Mouse (Mus musculus): Measurements from ENCODE around the gene Isg20l2.
A peak's percentile ranks its signal among the peaks of the same experiment; 100 is the strongest.

GRCm38 (mm10) chr3:87905880-87906485, 24.1 kb upstream of the Isg20l2 start, which contains the start of gene Hdgf:
- TF ChIP-seq POLR2A (IDR thresholded peaks at IDR 0.05; ENCODE audit: low read depth, low read length), result peak; percentile 21
- TF ChIP-seq CTCF (conservative IDR thresholded peaks at IDR 0.05; ENCODE audit: insufficient read depth, insufficient read length, low read depth, low read length), result no peak
